Mouse (Mus musculus): ENCODE measurements around the gene Erap1. TPM values are rescaled to one million over a fixed set of nuclear protein-coding genes. Genes with fewer than 3 reads are reported as not detected.

Gene Erap1
- polyA plus RNA-seq, 1 experiment: 3.1 TPM

DNA sequence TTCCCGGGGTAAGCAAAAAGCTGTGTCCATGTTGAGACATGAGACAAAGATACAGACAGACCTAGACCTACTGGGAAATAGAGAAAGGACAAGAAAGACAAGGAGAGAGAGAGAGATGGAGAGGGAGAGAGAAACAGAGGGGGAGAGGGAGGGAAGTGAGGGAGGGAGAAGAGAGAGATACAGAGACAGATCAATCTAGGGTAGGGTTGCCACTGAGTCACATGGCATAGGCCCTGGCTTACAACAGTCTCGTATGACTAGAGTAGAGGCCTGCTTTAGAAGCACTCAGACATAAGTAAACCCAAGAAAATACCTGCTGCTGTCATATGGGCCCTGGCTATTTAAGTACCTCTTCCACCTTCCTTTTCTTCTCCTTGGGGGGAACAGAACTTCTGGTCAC lies 97.0 kb downstream of the Erap1 start:
- H3K27me3 ChIP-seq (ENCODE audit: control insufficient read depth, insufficient read depth, low read length): no peaks in the 10 kb centered on the region
- TF ChIP-seq CTCF (IDR thresholded peaks at IDR 0.05; ENCODE audit: control insufficient read depth, insufficient read depth, insufficient replicate concordance, low read depth, low read length): no peak
- no peak for TF ChIP-seq POLR2A (IDR thresholded peaks at IDR 0.05; ENCODE audit: control insufficient read depth, low read depth, low read length)
- H3K4me1 ChIP-seq (ENCODE audit: control insufficient read depth, insufficient read depth, low read length): no peaks in the 10 kb centered on the region
- no peak overlapping the region for H3K4me3 ChIP-seq (ENCODE audit: control insufficient read depth, low read depth, low read length)
- H3K36me3 ChIP-seq (ENCODE audit: control insufficient read depth, insufficient read depth, low read length): no peaks in the 10 kb centered on the region
- H3K27ac ChIP-seq (ENCODE audit: control insufficient read depth, insufficient read depth, low read depth, low read length): no peak overlapping the region

Other genes starting within 250 kb of the Erap1 start
- 2.2 and 2.3 TPM in 2 replicates for gene Zfp72, start 248.7 kb upstream of the Erap1 start, polyA plus RNA-seq (2012; rRNA removed)
- gene Ftl1-ps1, start 239.9 kb upstream of the Erap1 start, polyA plus RNA-seq (2012; rRNA removed): 1.8 and 2.9 TPM in 2 replicates
- gene Zfp825, start 145.6 kb upstream of the Erap1 start, polyA plus RNA-seq (2012; rRNA removed): 0.35 and 0.52 TPM in 2 replicates
- 83.5 and 92.8 TPM in 2 replicates for gene Cast, start 169.2 kb downstream of the Erap1 start, polyA plus RNA-seq (2012; rRNA removed)

All from testis, adult 2 months (tissue).